Mouse (Mus musculus): ENCODE measurements at regions not wholly inside any gene's neighbourhood (a gene's known extent, or its start where the extent isn't known, plus 50 kb on each side); places are given as distances from the start of the nearest gene placed in this dataset.

DNA sequence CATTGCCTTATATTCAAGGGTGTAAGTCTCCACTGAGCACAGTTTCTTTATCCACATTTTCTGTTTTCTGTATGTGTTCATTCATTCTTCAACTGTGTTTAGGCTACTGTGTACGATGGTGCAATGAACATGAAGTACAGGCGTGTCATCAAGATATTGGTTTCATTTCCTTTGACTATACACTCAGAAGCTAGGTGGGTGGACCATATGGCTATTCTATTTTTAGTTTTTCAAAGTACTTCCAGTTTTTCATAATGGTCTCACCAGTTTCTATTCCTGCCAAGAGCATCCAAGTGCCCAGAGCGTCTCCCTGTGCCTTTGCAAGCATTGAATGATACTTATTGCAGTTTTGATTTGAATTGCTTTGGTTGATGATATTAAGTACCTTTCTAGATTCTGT lies 132.8 kb upstream of the Nxpe4 start:
- Histone ChIP-seq H3K9me3 (ENCODE audit: control insufficient read depth, low read length) (no peaks in the 10 kb centered on the region), H3K9ac (replicated peaks; ENCODE audit: low read depth, low read length) (no peak overlapping the region), H3K27me3 (ENCODE audit: control insufficient read depth, insufficient read depth, low read length) (no peaks in the 10 kb centered on the region), H3K36me3 (ENCODE audit: control insufficient read depth, insufficient read depth, low read length) (no peaks in the 10 kb centered on the region), H3K4me1 (ENCODE audit: control insufficient read depth, insufficient read depth, low read length) (no peaks in the 10 kb centered on the region), H3K4me2 (ENCODE audit: low read depth, low read length) (no peak overlapping the region), H3K27ac (ENCODE audit: low read depth, low read length) (no peak overlapping the region), H3K4me3 (ENCODE audit: low read depth, low read length) (no peak overlapping the region)
- WGBS = 88% methylated on average over 3 of the region's 3 CpGs
- ATAC-seq (ENCODE audit: low read depth) = no peak

GRCm38 (mm10) chr9:48030839-48031238 lies 131.0 kb upstream of the Nxpe4 start:
- no peak for ATAC-seq (ENCODE audit: low read depth)
- H3K4me2 ChIP-seq (ENCODE audit: low read depth, low read length) = no peak overlapping the region
- H3K9me3 ChIP-seq (ENCODE audit: control insufficient read depth, low read length) = no peaks in the 10 kb centered on the region
- no peaks in the 10 kb centered on the region for H3K36me3 ChIP-seq (ENCODE audit: control insufficient read depth, insufficient read depth, low read length)
- H3K4me3 ChIP-seq (ENCODE audit: low read depth, low read length) = no peak overlapping the region
- H3K27me3 ChIP-seq (ENCODE audit: control insufficient read depth, insufficient read depth, low read length) = no peaks in the 10 kb centered on the region
- no peaks in the 10 kb centered on the region for H3K4me1 ChIP-seq (ENCODE audit: control insufficient read depth, insufficient read depth, low read length)
- H3K27ac ChIP-seq (ENCODE audit: low read depth, low read length) = no peak overlapping the region
- H3K9ac ChIP-seq (replicated peaks; ENCODE audit: low read depth, low read length) = no peak overlapping the region
- WGBS = 89% methylated on average over 3 of the region's 3 CpGs

DNA sequence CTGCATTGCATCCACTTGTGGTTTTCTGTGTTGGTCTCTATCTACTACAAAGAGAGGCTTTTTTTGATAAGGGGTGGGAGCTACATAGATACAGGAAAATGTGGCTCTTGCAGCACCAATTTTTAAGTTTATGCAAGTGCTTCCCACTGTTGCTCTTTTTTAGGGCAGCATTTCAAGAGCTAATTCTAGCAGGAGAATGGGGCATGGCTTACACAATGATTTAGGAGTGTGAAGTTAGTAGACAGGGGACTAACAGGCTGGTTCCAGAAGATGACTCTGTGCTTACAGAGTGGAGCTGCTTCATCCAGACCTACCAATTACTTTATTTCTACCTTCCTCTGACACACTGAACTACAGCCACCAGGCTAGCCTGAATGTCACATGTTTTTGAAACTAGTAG lies 125.9 kb upstream of the Nxpe4 start:
- Histone ChIP-seq H3K36me3 (ENCODE audit: control insufficient read depth, insufficient read depth, low read length) (no peaks in the 10 kb centered on the region), H3K4me2 (ENCODE audit: low read depth, low read length) (no peak overlapping the region), H3K4me1 (ENCODE audit: control insufficient read depth, insufficient read depth, low read length) (no peaks in the 10 kb centered on the region), H3K27ac (ENCODE audit: low read depth, low read length) (no peak overlapping the region), H3K9ac (replicated peaks; ENCODE audit: low read depth, low read length) (no peak overlapping the region), H3K9me3 (ENCODE audit: control insufficient read depth, low read length) (no peaks in the 10 kb centered on the region), H3K4me3 (ENCODE audit: low read depth, low read length) (no peak overlapping the region), H3K27me3 (ENCODE audit: control insufficient read depth, insufficient read depth, low read length) (no peaks in the 10 kb centered on the region)
- no peak for ATAC-seq (ENCODE audit: low read depth)

DNA sequence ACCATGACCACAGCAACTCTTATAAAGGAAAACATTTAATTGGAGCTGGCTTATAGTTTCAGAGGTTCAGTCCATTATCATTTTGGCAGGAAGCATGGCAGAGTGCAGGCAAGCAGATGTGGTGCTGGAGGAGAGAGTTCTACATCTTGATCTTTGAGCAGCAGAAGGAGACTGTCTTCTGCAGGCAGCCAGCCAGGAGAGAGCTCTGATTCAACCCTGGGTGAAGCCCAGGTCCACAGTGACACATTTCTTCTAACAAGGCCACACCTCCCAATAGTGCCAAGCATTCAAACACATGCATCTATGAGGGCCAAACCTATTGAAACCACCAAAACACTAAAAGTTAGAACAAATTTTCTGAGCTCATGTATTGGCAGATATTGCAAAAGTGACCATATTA lies 117.0 kb upstream of the Nxpe4 start:
- no peak overlapping the region for H3K4me2 ChIP-seq (ENCODE audit: low read depth, low read length)
- H3K4me1 ChIP-seq (ENCODE audit: control insufficient read depth, insufficient read depth, low read length) = no peaks in the 10 kb centered on the region
- no peaks in the 10 kb centered on the region for H3K36me3 ChIP-seq (ENCODE audit: control insufficient read depth, insufficient read depth, low read length)
- H3K9ac ChIP-seq (replicated peaks; ENCODE audit: low read depth, low read length) = no peak overlapping the region
- no peak for ATAC-seq (ENCODE audit: low read depth)
- H3K27me3 ChIP-seq (ENCODE audit: control insufficient read depth, insufficient read depth, low read length) = no peaks in the 10 kb centered on the region
- H3K27ac ChIP-seq (ENCODE audit: low read depth, low read length) = no peak overlapping the region
- no peak overlapping the region for H3K4me3 ChIP-seq (ENCODE audit: low read depth, low read length)
- no peaks in the 10 kb centered on the region for H3K9me3 ChIP-seq (ENCODE audit: control insufficient read depth, low read length)

- WGBS = 71% methylated on average over 4 of the region's 4 CpGs
- no peaks in the 10 kb centered on the region for H3K4me1 ChIP-seq (ENCODE audit: control insufficient read depth, insufficient read depth, low read length)
Measured at GRCm38 (mm10) chr9:48047846-48048245, 114.0 kb upstream of the Nxpe4 start.

GRCm38 (mm10) chr9:48053580-48053979 lies 108.2 kb upstream of the Nxpe4 start:
- no peaks in the 10 kb centered on the region for H3K27me3 ChIP-seq (ENCODE audit: control insufficient read depth, insufficient read depth, low read length)
- WGBS = 68% methylated on average over 4 of the region's 4 CpGs
- no peaks in the 10 kb centered on the region for H3K36me3 ChIP-seq (ENCODE audit: control insufficient read depth, insufficient read depth, low read length)
- ATAC-seq (ENCODE audit: low read depth) = no peak
- no peaks in the 10 kb centered on the region for H3K9me3 ChIP-seq (ENCODE audit: control insufficient read depth, low read length)
- no peak overlapping the region for H3K9ac ChIP-seq (replicated peaks; ENCODE audit: low read depth, low read length)
- no peak overlapping the region for H3K4me3 ChIP-seq (ENCODE audit: low read depth, low read length)
- H3K4me1 ChIP-seq (ENCODE audit: control insufficient read depth, insufficient read depth, low read length) = 0 out of 2 replicates have a peak, but pooled peaks cover 6% of the 10 kb centered on the region
- H3K27ac ChIP-seq (ENCODE audit: low read depth, low read length) = no peak overlapping the region
- H3K4me2 ChIP-seq (ENCODE audit: low read depth, low read length) = no peak overlapping the region

More at GRCm38 (mm10) chr9:48047846-48048245, 114.0 kb upstream of the Nxpe4 start:
- Histone ChIP-seq H3K36me3 (ENCODE audit: control insufficient read depth, insufficient read depth, low read length) (no peaks in the 10 kb centered on the region), H3K4me3 (ENCODE audit: low read depth, low read length) (no peak overlapping the region), H3K27me3 (ENCODE audit: control insufficient read depth, insufficient read depth, low read length) (no peaks in the 10 kb centered on the region), H3K4me2 (ENCODE audit: low read depth, low read length) (no peak overlapping the region), H3K27ac (ENCODE audit: low read depth, low read length) (no peak overlapping the region), H3K9ac (replicated peaks; ENCODE audit: low read depth, low read length) (no peak overlapping the region), H3K9me3 (ENCODE audit: control insufficient read depth, low read length) (no peaks in the 10 kb centered on the region)
- ATAC-seq (ENCODE audit: low read depth) = no peak

DNA sequence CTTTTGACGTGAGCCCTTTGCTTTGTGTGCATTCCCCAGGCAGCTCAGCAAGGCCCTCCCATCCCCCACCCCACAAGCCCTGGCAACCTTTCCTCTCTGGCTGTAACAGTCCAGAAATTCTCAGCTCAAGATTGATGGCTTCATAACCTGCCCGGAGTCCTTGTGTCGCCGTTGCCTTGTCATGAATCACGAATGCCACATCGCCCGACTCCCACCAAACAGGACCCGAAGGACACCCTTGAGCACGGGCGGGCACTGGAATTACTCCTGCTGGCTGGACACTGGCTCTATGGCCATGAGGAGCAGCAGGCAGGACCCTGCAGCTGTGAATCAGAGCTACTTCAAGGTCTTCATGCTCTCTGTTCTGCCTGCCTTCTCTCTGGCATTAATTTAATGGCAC lies 106.6 kb upstream of the Nxpe4 start:
- Histone ChIP-seq H3K4me2 (ENCODE audit: low read depth, low read length) (no peak overlapping the region), H3K4me3 (ENCODE audit: low read depth, low read length) (no peak overlapping the region), H3K36me3 (ENCODE audit: control insufficient read depth, insufficient read depth, low read length) (no peaks in the 10 kb centered on the region)

GRCm38 (mm10) chr9:48058599-48058998 lies 103.2 kb upstream of the Nxpe4 start:
- no peak for ATAC-seq (ENCODE audit: low read depth)
- no peak overlapping the region for H3K9ac ChIP-seq (replicated peaks; ENCODE audit: low read depth, low read length)
- no peaks in the 10 kb centered on the region for H3K9me3 ChIP-seq (ENCODE audit: control insufficient read depth, low read length)
- H3K4me3 ChIP-seq (ENCODE audit: low read depth, low read length) = no peak overlapping the region
- no peaks in the 10 kb centered on the region for H3K36me3 ChIP-seq (ENCODE audit: control insufficient read depth, insufficient read depth, low read length)
- H3K27ac ChIP-seq (ENCODE audit: low read depth, low read length) = no peak overlapping the region
- no peak overlapping the region for H3K4me2 ChIP-seq (ENCODE audit: low read depth, low read length)
- no peaks in the 10 kb centered on the region for H3K27me3 ChIP-seq (ENCODE audit: control insufficient read depth, insufficient read depth, low read length)
- WGBS = 56% methylated on average over 8 of the region's 8 CpGs
- H3K4me1 ChIP-seq (ENCODE audit: control insufficient read depth, insufficient read depth, low read length) = 0 out of 2 replicates have a peak, but pooled peaks cover 6% of the 10 kb centered on the region

More for the DNA sequence above, 106.6 kb upstream of the Nxpe4 start:
- Histone ChIP-seq H3K4me1 (ENCODE audit: control insufficient read depth, insufficient read depth, low read length) (0 out of 2 replicates have a peak, but pooled peaks cover 6% of the 10 kb centered on the region), H3K9ac (replicated peaks; ENCODE audit: low read depth, low read length) (no peak overlapping the region), H3K9me3 (ENCODE audit: control insufficient read depth, low read length) (no peaks in the 10 kb centered on the region), H3K27me3 (ENCODE audit: control insufficient read depth, insufficient read depth, low read length) (no peaks in the 10 kb centered on the region), H3K27ac (ENCODE audit: low read depth, low read length) (0 out of 2 replicates have a peak overlapping the region, but pooled peaks have one; percentile 3)
- ATAC-seq (ENCODE audit: low read depth) = no peak
- 47% methylated on average over 10 of the region's 10 CpGs for WGBS

GRCm38 (mm10) chr9:48059549-48060165 lies 102.2 kb upstream of the Nxpe4 start:
- no peak for ATAC-seq (ENCODE audit: low read depth)
- 0 out of 2 replicates have a peak, but pooled peaks cover 6% of the 10 kb centered on the region for H3K4me1 ChIP-seq (ENCODE audit: control insufficient read depth, insufficient read depth, low read length)
- H3K9me3 ChIP-seq (ENCODE audit: control insufficient read depth, low read length) = no peaks in the 10 kb centered on the region
- no peak overlapping the region for H3K4me3 ChIP-seq (ENCODE audit: low read depth, low read length)
- no peak overlapping the region for H3K9ac ChIP-seq (replicated peaks; ENCODE audit: low read depth, low read length)
- WGBS = 80% methylated on average over 10 of the region's 10 CpGs
- no peaks in the 10 kb centered on the region for H3K36me3 ChIP-seq (ENCODE audit: control insufficient read depth, insufficient read depth, low read length)
- no peak overlapping the region for H3K27ac ChIP-seq (ENCODE audit: low read depth, low read length)
- no peaks in the 10 kb centered on the region for H3K27me3 ChIP-seq (ENCODE audit: control insufficient read depth, insufficient read depth, low read length)
- H3K4me2 ChIP-seq (ENCODE audit: low read depth, low read length) = no peak overlapping the region

Data from neural tube, embryonic 14.5 days (tissue).